Mouse (Mus musculus) testis, adult 2 months (tissue): ENCODE data around the gene Id2. TPM values are rescaled to one million over a fixed set of nuclear protein-coding genes. Genes with fewer than 3 reads are reported as not detected.
A peak's percentile ranks its signal among the peaks of the same experiment; 100 is the strongest.

Experiments
- H3K27ac ChIP-seq: fragments of 200-500 bp; 2 replicates; pipeline ENCODE4 v1.5.1; 2012; ENCODE audit warnings: low read depth, low read length; ENCODE audit not compliant: control insufficient read depth, insufficient read depth
- H3K27me3 ChIP-seq: fragments of 200-500 bp; 2 replicates; pipeline ENCODE4 v1.6.1; 2012; ENCODE audit warnings: mild to moderate bottlenecking, low read length, moderate library complexity; ENCODE audit not compliant: control insufficient read depth, insufficient read depth
- H3K36me3 ChIP-seq: fragments of 200-500 bp; 2 replicates; pipeline ENCODE4 v1.6.1; 2012; ENCODE audit warnings: mild to moderate bottlenecking, low read length; ENCODE audit not compliant: control insufficient read depth, insufficient read depth
- H3K4me1 ChIP-seq: fragments of 200-500 bp; 2 replicates; pipeline ENCODE4 v1.6.1; 2012; ENCODE audit warnings: low read length; ENCODE audit not compliant: control insufficient read depth, insufficient read depth
- H3K4me3 ChIP-seq: fragments of 200-500 bp; 2 replicates; pipeline ENCODE4 v1.5.1; 2012; ENCODE audit warnings: low read depth, mild to moderate bottlenecking, low read length, moderate library complexity, mixed read lengths; ENCODE audit not compliant: control insufficient read depth
- CTCF ChIP-seq: fragments of 200-500 bp; IDR thresholded peaks from 2 replicates; pipeline ENCODE4 v1.5.1; 2012; ENCODE audit warnings: low read depth, mild to moderate bottlenecking, inconsistent platforms, low read length, moderate library complexity; ENCODE audit not compliant: control insufficient read depth, insufficient read depth, insufficient replicate concordance
- POLR2A ChIP-seq: fragments of 200-500 bp; IDR thresholded peaks from 2 replicates; pipeline ENCODE4 v1.6.1; 2012; ENCODE audit warnings: low read depth, mild to moderate bottlenecking, inconsistent platforms, low read length, moderate library complexity; ENCODE audit not compliant: control insufficient read depth
- polyA plus RNA-seq: library from polyadenylated mRNA; depleted of rRNA; stranded (reverse); fragments of >200 nt; gene quantifications from 2 replicates; pipeline ENCODE4 v1.2.3, GENCODE M21; 2012

The Id2 gene
- polyA plus RNA-seq, 1 experiment = 7.6 TPM

GRCm38 (mm10) chr12:25104541-25104940 is 7.6 kb upstream of the Id2 start:
- no peak overlapping the region for H3K4me3 ChIP-seq

GRCm38 (mm10) chr12:25103911-25104310 is 7.0 kb upstream of the Id2 start:
- H3K27me3 ChIP-seq = peaks cover 2% of the 10 kb centered on the region
- peaks cover 15% of the 10 kb centered on the region for H3K4me1 ChIP-seq
- no peak overlapping the region for H3K27ac ChIP-seq

More at GRCm38 (mm10) chr12:25104541-25104940, 7.6 kb upstream of the Id2 start:
- H3K27ac ChIP-seq = no peak overlapping the region
- TF ChIP-seq POLR2A = no peak
- no peak for TF ChIP-seq CTCF
- H3K36me3 ChIP-seq = no peaks in the 10 kb centered on the region
- H3K27me3 ChIP-seq = peaks cover 2% of the 10 kb centered on the region
- H3K4me1 ChIP-seq = peaks cover 10% of the 10 kb centered on the region

GRCm38 (mm10) chr12:25101389-25101788 is 4.4 kb upstream of the Id2 start:
- no peak overlapping the region for H3K27ac ChIP-seq
- no peak overlapping the region for H3K4me3 ChIP-seq

More at GRCm38 (mm10) chr12:25103911-25104310, 7.0 kb upstream of the Id2 start:
- no peak overlapping the region for H3K4me3 ChIP-seq
- H3K36me3 ChIP-seq = no peaks in the 10 kb centered on the region
- TF ChIP-seq CTCF = no peak
- no peak for TF ChIP-seq POLR2A

GRCm38 (mm10) chr12:25100411-25101217 is 3.7 kb upstream of the Id2 start:
- Histone ChIP-seq H3K4me3 (peak overlapping the region; percentile 76), H3K36me3 (no peaks in the 10 kb centered on the region), H3K27me3 (peaks cover 2% of the 10 kb centered on the region), H3K4me1 (peaks cover 39% of the 10 kb centered on the region), H3K27ac (peak overlapping the region; percentile 54)
- no peak for TF ChIP-seq CTCF
- no peak for TF ChIP-seq POLR2A

More at GRCm38 (mm10) chr12:25101389-25101788, 4.4 kb upstream of the Id2 start:
- Histone ChIP-seq H3K27me3 (peaks cover 2% of the 10 kb centered on the region), H3K4me1 (peaks cover 31% of the 10 kb centered on the region), H3K36me3 (no peaks in the 10 kb centered on the region)
- TF ChIP-seq POLR2A (no peak), CTCF (no peak)

GRCm38 (mm10) chr12:25099563-25100408 is 2.8 kb upstream of the Id2 start:
- H3K27me3 ChIP-seq = peaks cover 2% of the 10 kb centered on the region
- peak overlapping the region; percentile 54 for H3K27ac ChIP-seq
- peak overlapping the region; percentile 76 for H3K4me3 ChIP-seq
- H3K36me3 ChIP-seq = no peaks in the 10 kb centered on the region
- H3K4me1 ChIP-seq = peaks cover 41% of the 10 kb centered on the region
- TF ChIP-seq CTCF (no peak), POLR2A (no peak)

- peak overlapping the region; percentile 61 for H3K27ac ChIP-seq
- H3K27me3 ChIP-seq = peaks cover 2% of the 10 kb centered on the region
- H3K36me3 ChIP-seq = no peaks in the 10 kb centered on the region
- peak overlapping the region; percentile 82 for H3K4me3 ChIP-seq
- H3K4me1 ChIP-seq = peaks cover 41% of the 10 kb centered on the region
- TF ChIP-seq POLR2A (no peak), CTCF (no peak)
These were observed 2.3 kb upstream of the Id2 start for GRCm38 (mm10) chr12:25099313-25099562.

GRCm38 (mm10) chr12:25098561-25099312 is 1.8 kb upstream of the Id2 start:
- Histone ChIP-seq H3K4me3 (peak overlapping the region; percentile 82), H3K27ac (peak overlapping the region; percentile 82), H3K36me3 (no peaks in the 10 kb centered on the region), H3K4me1 (peaks cover 41% of the 10 kb centered on the region), H3K27me3 (peaks cover 2% of the 10 kb centered on the region)
- peak; percentile 33; the same call in 1 of the 2 replicates for TF ChIP-seq POLR2A
- no peak for TF ChIP-seq CTCF
